Mouse (Mus musculus) spleen, postnatal 14 days (tissue): Measurements from ENCODE around the gene Nsf.
A peak's percentile ranks its signal among the peaks of the same experiment; 100 is the strongest.

Source experiments
- DNase-seq, 2 experiments: peaks; one replicate each; pipeline ENCODE4 v3.0.0; 2021 to 2022; ENCODE audit warnings: low spot score in 2 of 2

The Nsf gene

GRCm38 (mm10) chr11:103941351-103941750 is 12.5 kb downstream of the Nsf start:
- DNase-seq: no peak

DNA sequence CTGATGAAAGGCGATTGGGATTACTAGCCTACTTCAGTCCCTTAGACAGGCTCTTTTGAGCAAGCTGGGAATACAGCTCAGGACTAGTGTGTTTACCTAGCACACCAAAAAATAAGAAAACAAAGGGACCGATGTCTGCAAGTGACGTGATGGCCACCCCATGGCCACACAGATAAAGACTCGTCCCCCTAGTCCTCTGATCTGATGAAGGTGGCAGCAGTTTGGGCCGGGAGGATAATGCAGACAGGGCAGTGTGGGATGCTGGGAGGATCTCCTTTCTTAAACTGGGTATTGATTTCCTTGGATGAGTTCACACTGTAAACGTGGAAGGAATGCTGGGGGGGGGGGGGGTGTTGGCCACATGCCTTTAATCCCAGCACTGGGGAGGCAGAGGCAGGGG is 13.0 kb downstream of the Nsf start:
- DNase-seq: no peak

DNA sequence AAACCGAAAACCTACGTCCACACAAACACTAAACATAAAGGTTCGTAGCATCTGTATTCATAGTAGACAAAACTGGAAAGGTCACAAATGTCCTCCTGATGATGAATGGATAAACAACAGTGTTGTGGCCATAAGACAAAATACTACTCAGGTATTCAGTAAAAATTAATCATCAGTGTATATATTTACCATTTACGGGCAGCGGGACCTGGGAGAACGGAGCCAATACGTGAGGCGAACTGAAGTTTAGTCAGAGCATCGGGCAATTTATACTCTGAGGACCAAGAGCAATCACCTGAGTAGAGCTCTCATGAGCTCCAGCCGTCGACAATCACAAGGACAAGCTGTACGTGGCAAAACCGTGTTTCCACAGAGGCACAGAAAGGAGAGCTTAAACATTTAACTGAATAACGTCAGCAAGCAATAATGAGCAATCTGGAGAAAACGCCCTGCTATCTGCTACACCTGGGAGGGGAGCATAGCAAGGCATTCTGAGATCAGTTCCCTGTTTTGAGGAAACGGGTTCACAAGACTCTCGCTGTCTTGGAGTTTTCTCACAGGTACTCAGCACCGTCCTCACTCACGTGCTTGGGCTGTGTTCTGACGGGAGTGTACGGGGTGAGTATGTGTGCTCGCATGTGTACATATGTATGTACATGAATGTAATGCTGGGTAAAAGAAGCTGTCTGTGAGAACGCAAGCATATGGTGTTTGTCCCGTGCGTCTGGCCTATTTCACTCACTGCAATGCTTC is 15.7 kb downstream of the Nsf start:
- no peak for DNase-seq

- no peak for DNase-seq
Measured at GRCm38 (mm10) chr11:103937451-103937850, 16.4 kb downstream of the Nsf start.

DNA sequence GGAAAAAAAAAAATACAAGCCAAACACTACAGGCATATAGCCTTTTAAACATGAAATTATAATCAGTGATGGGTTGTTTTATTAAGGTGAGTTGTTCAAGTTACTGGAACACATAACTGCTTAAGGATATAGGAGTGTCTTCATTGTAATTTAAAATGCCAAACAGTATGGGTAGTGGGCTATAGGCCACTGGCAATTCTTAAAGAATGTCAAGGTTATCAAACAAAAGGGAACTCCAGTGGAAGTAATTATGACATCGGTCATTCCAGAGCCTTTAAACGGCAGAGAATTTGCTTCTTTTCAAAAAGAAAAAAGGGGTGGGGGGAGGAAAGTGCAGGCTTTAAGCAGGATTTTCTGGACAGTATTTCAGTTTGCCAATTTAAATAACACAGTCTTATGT is 18.1 kb downstream of the Nsf start:
- no peak for DNase-seq

DNA sequence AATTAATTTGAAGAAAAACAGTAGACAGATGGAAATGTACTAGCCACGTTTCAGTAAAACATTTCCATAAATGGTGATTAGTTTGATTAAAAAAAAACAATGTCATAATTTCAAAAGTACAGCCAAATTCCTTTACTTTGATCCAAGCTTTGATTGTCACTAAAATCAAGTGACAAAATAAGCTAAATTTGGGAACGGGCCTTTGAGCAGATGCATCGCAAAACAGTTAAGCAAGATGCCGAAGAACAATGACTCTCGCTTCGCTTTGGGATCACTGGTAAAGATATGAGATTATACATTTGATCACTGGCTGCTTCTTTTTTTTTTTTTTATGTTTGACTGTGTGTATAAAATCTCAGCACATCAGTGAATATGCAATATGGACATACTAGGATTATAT is 20.0 kb downstream of the Nsf start:
- DNase-seq: no peak

- no peak for DNase-seq
Measured at GRCm38 (mm10) chr11:103923957-103924356, 29.9 kb downstream of the Nsf start.

GRCm38 (mm10) chr11:103923272-103923671 is 30.6 kb downstream of the Nsf start:
- DNase-seq: no peak

- no peak for DNase-seq
Measured at GRCm38 (mm10) chr11:103922812-103923211, 31.0 kb downstream of the Nsf start.

GRCm38 (mm10) chr11:103920665-103921064 is 33.2 kb downstream of the Nsf start:
- DNase-seq: peak in 1 of 2 experiments; percentile 9

GRCm38 (mm10) chr11:103916807-103917206 is 37.0 kb downstream of the Nsf start:
- no peak for DNase-seq

GRCm38 (mm10) chr11:103915686-103916085 is 38.2 kb downstream of the Nsf start:
- no peak for DNase-seq

- no peak for DNase-seq
Measured at GRCm38 (mm10) chr11:103910993-103911585, 42.8 kb downstream of the Nsf start.

DNA sequence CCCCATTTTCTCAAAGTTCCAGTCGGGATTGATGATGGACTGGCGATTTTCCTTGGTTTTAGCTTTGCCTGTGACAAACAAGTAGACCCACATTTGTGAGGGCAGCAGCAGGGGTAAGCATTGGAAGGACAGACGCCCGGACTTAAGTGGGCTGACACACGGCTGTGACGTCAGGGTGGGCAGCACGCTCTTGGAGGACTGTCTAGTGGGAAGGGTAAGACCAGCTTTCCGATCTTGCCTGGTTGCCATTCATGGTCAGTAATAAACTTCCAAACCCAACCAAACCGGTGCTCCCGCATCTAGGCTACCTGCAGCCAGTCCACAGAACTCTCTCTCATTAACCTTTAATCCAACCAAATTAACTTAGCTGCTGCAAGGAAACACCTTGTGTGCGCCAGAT is 43.3 kb downstream of the Nsf start:
- DNase-seq: no peak

DNA sequence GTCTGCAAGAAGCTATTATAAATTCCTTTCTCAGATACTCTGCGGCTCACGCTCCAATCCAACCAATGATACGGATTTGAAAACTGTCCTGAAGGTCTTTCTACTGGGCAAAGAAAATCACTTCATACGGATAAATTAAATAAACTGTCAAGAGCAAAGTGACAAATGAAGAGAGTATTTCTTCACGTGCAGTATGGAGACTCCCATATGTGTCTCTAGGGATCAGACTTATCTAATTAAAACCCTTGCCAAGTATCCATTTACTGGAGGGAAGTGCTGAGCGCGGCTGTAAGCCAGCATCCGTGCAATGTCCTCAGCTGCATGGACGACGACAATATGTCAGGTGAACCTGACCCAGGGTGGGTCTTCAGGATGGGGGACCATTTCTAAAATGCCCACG is 44.0 kb downstream of the Nsf start:
- DNase-seq: no peak

DNA sequence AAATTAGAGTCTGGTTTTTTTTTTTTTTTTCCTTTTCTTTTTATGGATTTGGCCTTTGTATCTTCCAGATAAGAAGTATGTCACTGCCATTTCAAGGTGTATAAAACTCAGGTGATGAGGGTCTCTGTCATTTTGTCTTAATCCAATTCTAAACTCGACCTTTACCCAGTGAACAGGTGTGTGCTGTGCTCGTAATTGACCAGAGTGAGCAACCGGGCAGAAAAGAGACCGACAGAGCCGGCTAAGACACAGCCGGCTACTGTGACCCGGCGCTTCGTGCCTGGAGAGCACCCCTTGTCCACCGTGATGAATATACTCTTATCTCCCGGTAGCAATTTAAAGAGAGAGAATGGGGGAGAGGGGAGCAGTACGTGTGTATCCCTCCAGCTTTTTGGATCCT is 44.5 kb downstream of the Nsf start:
- DNase-seq: no peak

- DNase-seq: no peak
Measured at GRCm38 (mm10) chr11:103906051-103906719, 47.7 kb downstream of the Nsf start.

DNA sequence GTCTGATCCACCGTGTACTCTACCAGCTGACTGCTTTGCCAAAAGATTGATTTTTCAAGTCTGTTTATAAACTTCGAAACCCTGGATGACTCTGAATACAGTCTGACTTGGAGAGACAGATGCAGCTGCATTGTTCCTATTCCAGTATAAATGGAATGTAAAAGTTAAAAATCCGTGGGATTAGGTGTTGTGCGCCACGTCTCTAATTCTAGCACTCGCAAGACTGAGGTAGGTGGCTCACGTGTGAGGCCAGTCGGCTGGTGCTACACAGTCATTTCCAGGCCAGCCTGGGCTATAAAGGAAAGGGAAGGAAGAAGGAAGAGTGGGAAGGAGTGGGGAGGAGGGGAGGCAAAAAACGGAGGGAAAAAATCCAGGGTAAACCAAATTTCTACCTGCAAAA is 48.4 kb downstream of the Nsf start:
- DNase-seq: no peak

DNA sequence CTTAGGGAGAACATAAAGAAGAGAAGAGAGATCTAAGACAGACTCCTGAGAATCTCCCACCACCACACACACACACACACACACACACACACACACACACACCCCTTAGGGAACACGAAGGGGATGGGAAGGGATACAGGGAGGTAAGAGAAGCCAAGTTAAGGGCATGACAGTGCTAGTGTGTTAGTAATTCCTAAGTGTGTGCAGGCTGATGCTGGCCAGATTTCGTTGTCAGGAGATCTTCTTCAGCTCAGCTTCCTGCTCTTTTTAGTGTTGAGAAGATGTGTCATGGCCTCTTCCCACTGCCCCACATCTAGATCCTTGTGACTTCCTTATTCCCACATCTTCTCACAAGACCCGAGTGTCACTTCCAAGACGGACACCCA is 52.3 kb downstream of the Nsf start:
- no peak for DNase-seq

- no peak for DNase-seq
Measured at GRCm38 (mm10) chr11:103900803-103901580, 52.9 kb downstream of the Nsf start.

DNA sequence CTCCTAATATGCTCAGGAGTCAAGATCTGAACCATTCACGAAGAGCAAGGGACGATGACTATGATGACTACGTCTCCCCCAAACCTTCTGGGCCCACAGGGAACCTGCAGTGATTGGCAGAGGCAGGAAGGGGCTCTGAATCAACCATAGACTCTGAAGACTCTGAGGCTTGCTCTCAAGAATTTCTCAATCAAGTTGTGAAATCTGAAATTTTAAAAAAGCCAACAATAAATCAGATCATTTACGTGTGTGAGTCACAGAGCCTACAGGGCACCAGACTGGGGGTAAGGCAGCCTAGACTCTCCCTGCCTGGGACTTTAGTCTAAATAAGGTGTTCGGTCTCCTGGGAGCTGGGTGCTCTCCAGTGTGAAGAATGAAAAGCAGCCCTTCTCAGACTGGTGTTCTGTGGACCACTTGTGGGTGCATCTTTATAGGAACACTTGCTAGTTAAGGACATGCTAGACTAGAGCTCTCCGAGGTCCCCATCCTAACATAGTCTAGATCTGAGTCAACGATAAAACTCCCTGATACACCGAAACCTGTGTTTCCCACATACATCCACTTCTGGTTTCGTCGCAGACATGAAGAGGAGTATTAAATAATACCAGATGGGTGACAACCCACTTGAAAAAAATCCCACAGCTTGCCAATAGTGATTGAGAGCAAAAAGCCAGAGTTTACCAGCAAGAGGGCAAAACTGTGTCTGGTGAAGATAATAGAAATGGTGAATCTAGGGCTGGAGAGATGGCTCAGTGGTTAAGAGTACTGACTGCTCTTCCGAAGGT is 56.7 kb downstream of the Nsf start:
- no peak for DNase-seq

DNA sequence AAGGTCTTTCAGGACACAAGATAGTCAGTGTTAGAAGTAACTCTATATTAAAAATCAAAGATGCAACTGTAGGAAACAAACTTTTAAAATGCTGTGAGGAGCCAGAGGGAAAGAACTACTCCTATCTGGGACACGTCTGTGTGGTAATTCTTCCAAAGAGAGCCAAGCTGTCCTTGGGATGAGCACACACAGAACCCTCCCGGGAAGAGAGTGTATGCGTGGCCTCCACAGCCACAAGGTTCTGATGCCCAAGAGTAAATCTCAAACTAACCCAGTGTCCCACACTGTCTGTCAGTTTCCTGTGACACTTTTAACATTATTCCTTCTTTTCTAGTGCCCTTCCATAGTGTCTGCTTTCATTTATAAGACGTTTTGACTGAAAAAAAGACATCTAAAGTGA is 57.8 kb downstream of the Nsf start:
- no peak for DNase-seq
